Mouse (Mus musculus): ENCODE results near the gene Otud5.
"Not testable (repeated sequence)": the region's sequence is repeated elsewhere in the genome, so short reads cannot be mapped to it uniquely, and the experiment has no call there.

GRCm38 (mm10) chrX:7909242-7909641 lies 68.1 kb downstream of the Otud5 start, which contains the start of gene Gm10490:
- TF ChIP-seq CTCF, EP300 (IDR thresholded peaks at IDR 0.05; ENCODE audit: low read depth): not testable (repeated sequence)
